ENCODE assay signal across 8 mouse cellular contexts in the genomic region with DNA sequence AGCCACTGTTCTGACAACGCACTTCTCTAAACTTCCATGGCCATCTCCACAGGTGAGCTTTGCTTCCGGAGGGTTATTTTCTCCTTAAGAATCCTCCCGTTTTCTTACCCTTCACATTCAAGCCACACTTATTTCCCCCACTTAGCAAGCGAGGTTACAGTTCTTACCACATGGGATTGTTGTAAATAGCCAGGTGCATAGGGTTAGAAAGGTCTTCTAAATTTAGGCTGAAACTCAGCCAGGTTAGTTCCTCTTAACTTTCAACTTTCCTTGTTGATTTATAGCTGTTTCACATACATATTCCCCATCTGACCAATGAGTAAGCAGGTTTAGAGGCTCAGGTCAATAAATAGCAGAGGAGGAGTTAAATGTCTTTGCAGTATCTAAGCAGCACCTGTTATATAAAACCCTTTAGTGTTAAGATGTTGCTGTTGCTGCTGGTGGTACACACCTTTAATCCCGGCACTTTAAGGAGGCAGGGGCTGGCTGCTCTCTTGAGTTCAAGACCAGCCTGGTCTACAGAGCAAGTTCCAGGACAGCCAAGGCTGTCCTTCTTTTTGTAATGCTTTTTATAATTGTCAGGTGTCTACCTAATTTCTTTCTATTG. TPM values are rescaled to one million over a fixed set of nuclear protein-coding genes. Genes with fewer than 3 reads are reported as not detected.
A peak's percentile ranks its signal among the peaks of the same experiment; 100 is the strongest.
DNase-seq lines count a peak whose midpoint lies in the region; ATAC-seq and TF ChIP-seq lines count a peak whose summit lies in the region.

No protein-coding gene starts in this region.

- H3K4me2 ChIP-seq in heart, embryonic 11.5 days, result peak overlapping the region; percentile 85
- H3K4me2 ChIP-seq in forebrain, embryonic 15.5 days (replicated peaks), result peak overlapping the region; percentile 83
- peak overlapping the region; percentile 81 for H3K4me2 ChIP-seq in liver, embryonic 15.5 days

- peak overlapping the region; percentile 79 for H3K4me3 ChIP-seq in heart, embryonic 11.5 days (ENCODE audit: low read depth, low read length)
- H3K4me3 ChIP-seq in ES-Bruce4 (ENCODE audit: low read depth, low read length), result peak overlapping the region; percentile 93
- H3K4me3 ChIP-seq in forebrain, embryonic 15.5 days, result peak overlapping the region; percentile 89
- peak overlapping the region; percentile 88 for H3K4me3 ChIP-seq in liver, embryonic 15.5 days (replicated peaks)

- peaks cover 7% of the 10 kb centered on the region for H3K4me1 ChIP-seq in heart, embryonic 11.5 days (ENCODE audit: control insufficient read depth, insufficient read depth, low read length)
- no peaks in the 10 kb centered on the region for H3K4me1 ChIP-seq in ES-Bruce4 (ENCODE audit: control insufficient read depth, insufficient read depth, low read length)
- peaks cover 11% of the 10 kb centered on the region for H3K4me1 ChIP-seq in forebrain, embryonic 15.5 days
- peaks cover 22% of the 10 kb centered on the region for H3K4me1 ChIP-seq in liver, embryonic 15.5 days (replicated peaks)

- H3K27me3 ChIP-seq in heart, embryonic 11.5 days (ENCODE audit: control insufficient read depth, insufficient read depth, low read length), result no peaks in the 10 kb centered on the region
- no peaks in the 10 kb centered on the region for H3K27me3 ChIP-seq in ES-Bruce4 (ENCODE audit: control insufficient read depth, insufficient read depth, low read length, poor library complexity, severe bottlenecking)
- no peaks in the 10 kb centered on the region for H3K27me3 ChIP-seq in forebrain, embryonic 15.5 days
- no peaks in the 10 kb centered on the region for H3K27me3 ChIP-seq in liver, embryonic 15.5 days

- intact Hi-C loops in heart, postnatal 14 days (cut with DNase I), result no loop called here

- no peak for ATAC-seq in heart, embryonic 11.5 days (replicated peaks; ENCODE audit: insufficient number of reproducible peaks, low FRiP score, low TSS enrichment)
- ATAC-seq in forebrain, embryonic 15.5 days (replicated peaks), result no peak
- no peak for ATAC-seq in liver, embryonic 15.5 days (ENCODE audit: insufficient read depth)
- no peak for ATAC-seq in granulocyte monocyte progenitor cell, adult 5-6 weeks (replicated peaks; ENCODE audit: poor library complexity, severe bottlenecking)

- H3K9ac ChIP-seq in heart, embryonic 11.5 days (ENCODE audit: low read depth, low read length), result peak overlapping the region; percentile 74
- peak overlapping the region; percentile 40 for H3K9ac ChIP-seq in ES-Bruce4 (ENCODE audit: low read depth, poor library complexity, severe bottlenecking)
- peak overlapping the region; percentile 77 for H3K9ac ChIP-seq in forebrain, embryonic 15.5 days (replicated peaks)
- peak overlapping the region; percentile 84 for H3K9ac ChIP-seq in liver, embryonic 15.5 days

- no peak for TF ChIP-seq POLR2A in ES-Bruce4 (IDR thresholded peaks at IDR 0.05; ENCODE audit: insufficient read depth, low read length)

- no peaks in the 10 kb centered on the region for H3K9me3 ChIP-seq in heart, embryonic 11.5 days (replicated peaks; ENCODE audit: control insufficient read depth, low read length)
- no peaks in the 10 kb centered on the region for H3K9me3 ChIP-seq in ES-Bruce4 (replicated peaks; ENCODE audit: control insufficient read depth, insufficient read depth, low read length, poor library complexity, severe bottlenecking)
- H3K9me3 ChIP-seq in forebrain, embryonic 15.5 days, result no peaks in the 10 kb centered on the region
- no peaks in the 10 kb centered on the region for H3K9me3 ChIP-seq in liver, embryonic 15.5 days (replicated peaks)

- DNase-seq in heart, postnatal 14 days, result no peak
- DNase-seq in Muller cell, postnatal 12 days (ENCODE audit: inconsistent ontology term), result no peak
- no peak for DNase-seq in layer of hippocampus, postnatal 14 days (ENCODE audit: low spot score in 2 of 2)

- no peak for TF ChIP-seq EP300 in ES-Bruce4 (IDR thresholded peaks at IDR 0.05; ENCODE audit: insufficient read depth, low read depth, low read length)

- H3K27ac ChIP-seq in heart, embryonic 11.5 days (ENCODE audit: low read depth, low read length), result no peak overlapping the region
- no peak overlapping the region for H3K27ac ChIP-seq in ES-Bruce4 (ENCODE audit: insufficient read depth, low read length)
- H3K27ac ChIP-seq in forebrain, embryonic 15.5 days (replicated peaks), result no peak overlapping the region
- peak overlapping the region; percentile 88 for H3K27ac ChIP-seq in liver, embryonic 15.5 days (replicated peaks)

- 27% methylated on average over 5 of the region's 5 CpGs for WGBS in heart, embryonic 11.5 days (ENCODE audit: insufficient replicate concordance)
- 28% methylated on average over 5 of the region's 5 CpGs for WGBS in forebrain, embryonic 15.5 days
- WGBS in liver, embryonic 15.5 days (ENCODE audit: insufficient replicate concordance), result 18% methylated on average over 5 of the region's 5 CpGs

- H3K36me3 ChIP-seq in heart, embryonic 11.5 days (ENCODE audit: control insufficient read depth, insufficient read depth, low read length), result no peaks in the 10 kb centered on the region; the same call in 1 of the 2 replicates
- H3K36me3 ChIP-seq in ES-Bruce4 (ENCODE audit: control insufficient read depth, insufficient read depth, low read length, poor library complexity, severe bottlenecking), result no peaks in the 10 kb centered on the region
- H3K36me3 ChIP-seq in forebrain, embryonic 15.5 days, result peaks cover 16% of the 10 kb centered on the region; the same call in 1 of the 2 replicates
- peaks cover 28% of the 10 kb centered on the region for H3K36me3 ChIP-seq in liver, embryonic 15.5 days (replicated peaks)

- TF ChIP-seq CTCF in ES-Bruce4 (IDR thresholded peaks at IDR 0.05; ENCODE audit: low read depth, low read length), result no peak

RNA-seq across cellular contexts. Expression of a gene that starts 1.0 kb away (rescaled TPM):
- 36.0 and 37.6 TPM in 2 replicates for polyA plus RNA-seq in heart, embryonic 11.5 days (2014; fragmentation: Nextera tagmentation; extraction: Ambion mirVana)
- 10 to 100 TPM; 37.3 to 40.9 TPM for total RNA-seq in heart, postnatal 14 days (2021)
- polyA plus RNA-seq in ES-Bruce4 (2011; ENCODE audit: insufficient read depth, insufficient read length, low read depth, missing spikeins), result 30.9 and 33.9 TPM in 2 replicates
- 78.4 and 80.9 TPM in 2 replicates for polyA plus RNA-seq in forebrain, embryonic 15.5 days (2015; fragmentation: Nextera tagmentation; extraction: Ambion mirVana)
- 51.1 and 52.6 TPM in 2 replicates for polyA plus RNA-seq in liver, embryonic 15.5 days (2015; fragmentation: Nextera tagmentation; extraction: Ambion mirVana)
- total RNA-seq in granulocyte monocyte progenitor cell, adult 5-6 weeks (2014; fragmentation: Nextera tagmentation), result 27.0 and 35.7 TPM in 2 replicates
- total RNA-seq in granulocyte monocyte progenitor cell, adult 5-6 weeks (2017), result 30.5 and 40.2 TPM in 2 replicates
- total RNA-seq in layer of hippocampus, postnatal 14 days (2021), result 10 to 100 TPM; 54.0 to 59.6 TPM

RNA-seq across cellular contexts. Expression of a gene that starts 27.7 kb away (rescaled TPM):
- 19.5 and 30.3 TPM in 2 replicates for polyA plus RNA-seq in heart, embryonic 11.5 days (2014; fragmentation: Nextera tagmentation; extraction: Ambion mirVana)
- 1 to 10 TPM; 1.1 to 1.3 TPM for total RNA-seq in heart, postnatal 14 days (2021)
- not detected in 2 replicates for polyA plus RNA-seq in ES-Bruce4 (2011; ENCODE audit: insufficient read depth, insufficient read length, low read depth, missing spikeins)
- polyA plus RNA-seq in forebrain, embryonic 15.5 days (2015; fragmentation: Nextera tagmentation; extraction: Ambion mirVana), result 0.25 and 0.69 TPM in 2 replicates
- polyA plus RNA-seq in liver, embryonic 15.5 days (2015; fragmentation: Nextera tagmentation; extraction: Ambion mirVana), result 161 and 174 TPM in 2 replicates
- not detected in 2 replicates for total RNA-seq in granulocyte monocyte progenitor cell, adult 5-6 weeks (2014; fragmentation: Nextera tagmentation)
- not detected in 2 replicates for total RNA-seq in granulocyte monocyte progenitor cell, adult 5-6 weeks (2017)
- not detected for total RNA-seq in layer of hippocampus, postnatal 14 days (2021)

RNA-seq across cellular contexts. Expression of a gene that starts 32.4 kb away (rescaled TPM):
- 3.6 and 3.8 TPM in 2 replicates for polyA plus RNA-seq in heart, embryonic 11.5 days (2014; fragmentation: Nextera tagmentation; extraction: Ambion mirVana)
- total RNA-seq in heart, postnatal 14 days (2021), result 1 to 10 TPM; 2.7 to 3.1 TPM
- polyA plus RNA-seq in ES-Bruce4 (2011; ENCODE audit: insufficient read depth, insufficient read length, low read depth, missing spikeins), result 4.0 and 9.5 TPM in 2 replicates
- polyA plus RNA-seq in forebrain, embryonic 15.5 days (2015; fragmentation: Nextera tagmentation; extraction: Ambion mirVana), result 7.9 and 8.1 TPM in 2 replicates
- 2.2 and 2.6 TPM in 2 replicates for polyA plus RNA-seq in liver, embryonic 15.5 days (2015; fragmentation: Nextera tagmentation; extraction: Ambion mirVana)
- 5.1 and 6.5 TPM in 2 replicates for total RNA-seq in granulocyte monocyte progenitor cell, adult 5-6 weeks (2014; fragmentation: Nextera tagmentation)
- 11.0 and 18.7 TPM in 2 replicates for total RNA-seq in granulocyte monocyte progenitor cell, adult 5-6 weeks (2017)
- 10 to 100 TPM; 18.3 to 27.4 TPM for total RNA-seq in layer of hippocampus, postnatal 14 days (2021)

RNA-seq across cellular contexts. Expression of a gene that starts 38.7 kb away (rescaled TPM):
- polyA plus RNA-seq in heart, embryonic 11.5 days (2014; fragmentation: Nextera tagmentation; extraction: Ambion mirVana), result 17.9 and 25.0 TPM in 2 replicates
- total RNA-seq in heart, postnatal 14 days (2021), result 10 to 100 TPM; 23.6 to 25.2 TPM
- 29.5 and 30.6 TPM in 2 replicates for polyA plus RNA-seq in ES-Bruce4 (2011; ENCODE audit: insufficient read depth, insufficient read length, low read depth, missing spikeins)
- polyA plus RNA-seq in forebrain, embryonic 15.5 days (2015; fragmentation: Nextera tagmentation; extraction: Ambion mirVana), result 34.6 and 35.3 TPM in 2 replicates
- polyA plus RNA-seq in liver, embryonic 15.5 days (2015; fragmentation: Nextera tagmentation; extraction: Ambion mirVana), result 10.8 and 11.9 TPM in 2 replicates
- total RNA-seq in granulocyte monocyte progenitor cell, adult 5-6 weeks (2014; fragmentation: Nextera tagmentation), result 26.0 and 29.1 TPM in 2 replicates
- 26.0 and 33.2 TPM in 2 replicates for total RNA-seq in granulocyte monocyte progenitor cell, adult 5-6 weeks (2017)
- 10 to 100 TPM; 40.4 to 42.5 TPM for total RNA-seq in layer of hippocampus, postnatal 14 days (2021)

Comparison
In these comparisons a context has a peak if more than half of its experiments do, and no peak if none do; other contexts are left out.
1. RNA of a gene that starts 27.7 kb away (polyA plus RNA-seq): 161 to 174 TPM in liver, embryonic 15.5 days and 19.5 to 30.3 TPM in heart, embryonic 11.5 days; 0.25 to 0.69 TPM in forebrain, embryonic 15.5 days and not detected in ES-Bruce4; every median in the first group is over 10 times any median in the second.
2. Peak in every context shown above with its lines, with median percentiles within 50 percentile points of each other: H3K4me2 ChIP-seq, H3K4me3 ChIP-seq and H3K9ac ChIP-seq.